Mouse (Mus musculus) thymus, postnatal 4 days (tissue): ENCODE data around the gene Kpna6.

Experiments used
- DNase-seq: peaks from one replicate; pipeline ENCODE4 v3.0.0; 2021

Gene Kpna6

GRCm38 (mm10) chr4:129645204-129645603, 27.4 kb downstream of the Kpna6 start:
- DNase-seq, result no peak

- DNase-seq, result no peak
Observed at GRCm38 (mm10) chr4:129641756-129642155, 30.8 kb downstream of the Kpna6 start.

- DNase-seq, result peak; percentile 94
Observed at GRCm38 (mm10) chr4:129640638-129641467, 31.7 kb downstream of the Kpna6 start, which contains the start of gene Txlna. TSS of gene Txlna (minus strand) at chr4:129641065.

GRCm38 (mm10) chr4:129640101-129640637, 32.4 kb downstream of the Kpna6 start:
- peak; percentile 48 for DNase-seq

- DNase-seq, result no peak
Observed at GRCm38 (mm10) chr4:129639221-129639620, 33.3 kb downstream of the Kpna6 start.

GRCm38 (mm10) chr4:129633852-129634251, 38.7 kb downstream of the Kpna6 start:
- no peak for DNase-seq

- no peak for DNase-seq
Observed at GRCm38 (mm10) chr4:129631867-129632266, 40.7 kb downstream of the Kpna6 start.

- DNase-seq, result no peak
Observed at GRCm38 (mm10) chr4:129630944-129631343, 41.6 kb downstream of the Kpna6 start.

GRCm38 (mm10) chr4:129626035-129626434, 46.5 kb downstream of the Kpna6 start:
- no peak for DNase-seq

- no peak for DNase-seq
Observed at GRCm38 (mm10) chr4:129625496-129625895, 47.1 kb downstream of the Kpna6 start.

- DNase-seq, result peak; percentile 84
Observed at GRCm38 (mm10) chr4:129625029-129625370, 47.6 kb downstream of the Kpna6 start.

GRCm38 (mm10) chr4:129624281-129625028, 48.1 kb downstream of the Kpna6 start:
- peak; percentile 81 for DNase-seq

- peak; percentile 64 for DNase-seq
Observed at GRCm38 (mm10) chr4:129623681-129624091, 48.9 kb downstream of the Kpna6 start, which contains the start of gene Ccdc28b. TSS of gene Ccdc28b (minus strand) at chr4:129623947.

GRCm38 (mm10) chr4:129622803-129623535, 49.6 kb downstream of the Kpna6 start:
- no peak for DNase-seq

GRCm38 (mm10) chr4:129622120-129622802, 50.3 kb downstream of the Kpna6 start:
- no peak for DNase-seq

GRCm38 (mm10) chr4:129621283-129621841, 51.2 kb downstream of the Kpna6 start:
- DNase-seq, result no peak

GRCm38 (mm10) chr4:129620419-129621282, 51.9 kb downstream of the Kpna6 start:
- no peak for DNase-seq

- DNase-seq, result peak; percentile 96
Observed at GRCm38 (mm10) chr4:129618786-129619691, 53.5 kb downstream of the Kpna6 start, which contains the start of gene Iqcc. TSS of gene Iqcc (minus strand) at chr4:129619099.

- no peak for DNase-seq
Observed at GRCm38 (mm10) chr4:129618031-129618430, 54.5 kb downstream of the Kpna6 start.
